In the genomic region with DNA sequence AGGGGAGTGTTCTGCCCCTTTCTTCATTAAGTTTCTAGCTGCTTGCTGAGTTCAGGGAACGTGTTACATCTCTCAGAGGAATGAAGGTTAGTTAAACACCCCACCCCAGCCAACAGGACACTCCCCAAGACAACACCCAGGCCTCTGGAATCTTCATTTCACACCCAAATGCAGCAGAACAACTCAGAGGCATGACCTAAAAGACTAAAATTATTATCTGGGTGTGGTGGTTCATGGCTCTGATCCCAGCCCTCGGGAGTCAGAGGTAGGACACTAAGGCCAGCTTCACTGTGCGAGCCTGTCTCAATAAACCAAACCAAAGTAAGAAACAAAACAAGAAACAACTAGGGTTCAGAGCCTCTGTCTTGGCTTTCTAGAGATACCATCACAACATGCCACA, we compare ENCODE assay signal across 16 mouse cellular contexts. TPM values are rescaled to one million over a fixed set of nuclear protein-coding genes. Genes with fewer than 3 reads are reported as not detected.
"Had no signal": no experiment of that assay in that cellular context is flagged by ENCODE, and none has a peak within 500 bp of the region (broad histone marks: within the 10 kb centered on the region; RNA-seq: fewer than 3 reads in every experiment).

No protein-coding gene starts in this region.

- H3K4me2 ChIP-seq: limb, embryonic 15.5 days; liver, embryonic 12.5 days; lung, embryonic 14.5 days; neural tube, embryonic 13.5 days had no signal

- H3K4me3 ChIP-seq: limb, embryonic 15.5 days; liver, embryonic 12.5 days; midbrain, embryonic 10.5 days; neural tube, embryonic 13.5 days had no signal

- ATAC-seq: liver, embryonic 12.5 days had no signal

- H3K4me1 ChIP-seq: liver, embryonic 12.5 days had no signal

- H3K36me3 ChIP-seq: limb, embryonic 15.5 days; liver, embryonic 12.5 days; midbrain, embryonic 10.5 days; neural tube, embryonic 13.5 days had no signal

- DNase-seq: kidney, postnatal 36 days; layer of hippocampus, adult 9-11 months; layer of hippocampus, postnatal 36 days; lung, embryonic 14.5 days; lung, postnatal 10 days; lung, postnatal 4 days; midbrain, embryonic 14.5 days; right cerebral cortex, postnatal 14 days; thymus, postnatal 4 days had no signal

- H3K27ac ChIP-seq: kidney, postnatal 0 days; limb, embryonic 15.5 days; liver, embryonic 12.5 days; midbrain, embryonic 10.5 days; stomach, postnatal 0 days had no signal

- H3K9me3 ChIP-seq: limb, embryonic 15.5 days; liver, embryonic 12.5 days; midbrain, embryonic 10.5 days had no signal

- H3K27me3 ChIP-seq: limb, embryonic 15.5 days; liver, embryonic 12.5 days; neural tube, embryonic 13.5 days had no signal

- H3K9ac ChIP-seq: limb, embryonic 15.5 days; liver, embryonic 12.5 days; lung, embryonic 14.5 days; neural tube, embryonic 13.5 days had no signal

RNA-seq across cellular contexts. Expression of a gene that starts 38.3 kb away (rescaled TPM):
- total RNA-seq: megakaryocyte, adult 5-6 weeks had no signal
